Comparison of ENCODE assay signal across 8 mouse cellular contexts in the genomic region with DNA sequence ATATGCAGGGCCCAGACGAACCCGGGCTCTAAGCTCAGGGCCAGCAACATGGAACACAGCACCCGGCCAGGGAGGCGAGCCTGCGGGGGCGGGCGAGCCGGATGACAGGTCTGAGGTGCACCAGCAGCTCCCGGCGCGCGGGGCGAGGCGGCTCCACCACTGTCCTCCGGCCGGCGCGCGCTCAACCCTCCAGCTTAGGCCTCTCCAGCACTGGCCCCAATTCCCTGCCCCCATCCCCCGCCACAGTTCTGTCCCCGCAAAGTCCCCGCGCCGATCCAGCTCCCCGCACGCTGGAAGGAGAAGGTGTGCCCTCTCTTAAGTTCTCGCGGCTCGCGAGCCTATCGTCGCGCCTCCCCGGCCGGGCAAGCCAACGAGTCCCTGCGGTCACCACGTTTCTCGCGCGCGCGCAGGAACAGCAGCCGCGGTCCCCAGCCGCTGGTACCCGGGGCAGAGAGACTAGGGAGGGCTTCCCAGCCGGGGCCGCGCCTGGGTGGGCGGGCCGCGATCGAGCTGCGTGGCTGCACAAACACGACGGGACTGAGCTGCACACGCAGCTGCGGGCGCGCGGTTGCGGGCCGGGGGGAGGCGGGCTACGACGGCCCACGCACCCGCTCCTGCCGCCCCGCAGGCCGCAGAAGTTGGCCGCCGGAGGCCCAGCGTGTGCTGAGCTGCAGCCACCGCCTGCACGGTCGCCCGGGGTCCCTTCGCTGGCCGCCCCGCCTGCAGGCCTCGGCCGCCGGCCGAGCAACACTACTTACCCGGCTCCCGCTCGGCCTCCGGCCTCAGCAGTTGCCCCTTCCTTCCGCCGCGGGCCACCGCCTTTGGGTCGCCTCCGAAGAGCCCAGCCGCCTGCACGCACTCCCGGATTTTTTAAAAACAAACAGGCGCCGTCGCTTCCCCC. TPM values are rescaled to one million over a fixed set of nuclear protein-coding genes. Genes with fewer than 3 reads are reported as not detected.
A peak's percentile ranks its signal among the peaks of the same experiment; 100 is the strongest.
DNase-seq lines count a peak whose midpoint lies in the region; ATAC-seq and TF ChIP-seq lines count a peak whose summit lies in the region.

No protein-coding gene starts in this region.

- intact Hi-C loops in left cerebral cortex, postnatal 36 days (cut with DNase I), result loop anchor here (1.0 kb wide), 1 partner anchor 25 kb away; the partner anchor contains the start of gene Elmsan1

- no peaks in the 10 kb centered on the region for H3K9me3 ChIP-seq in forebrain, embryonic 12.5 days
- no peaks in the 10 kb centered on the region for H3K9me3 ChIP-seq in hindbrain, embryonic 10.5 days

- H3K27ac ChIP-seq in forebrain, embryonic 12.5 days, result peak overlapping the region; percentile 96
- H3K27ac ChIP-seq in hindbrain, embryonic 10.5 days, result peak overlapping the region; percentile 94
- peak overlapping the region; percentile 93 for H3K27ac ChIP-seq in small intestine, adult 2 months (ENCODE audit: insufficient read depth, low read depth, low read length)

- H3K36me3 ChIP-seq in forebrain, embryonic 12.5 days (replicated peaks), result no peaks in the 10 kb centered on the region
- H3K36me3 ChIP-seq in hindbrain, embryonic 10.5 days, result 0 out of 2 replicates have a peak, but pooled peaks cover under 1% of the 10 kb centered on the region
- H3K36me3 ChIP-seq in small intestine, adult 2 months (ENCODE audit: control insufficient read depth, insufficient read depth, low read length), result no peaks in the 10 kb centered on the region

- peak overlapping the region; percentile 93 for H3K4me2 ChIP-seq in forebrain, embryonic 12.5 days

- peak overlapping the region; percentile 70 for H3K4me3 ChIP-seq in forebrain, embryonic 12.5 days (replicated peaks)
- H3K4me3 ChIP-seq in hindbrain, embryonic 10.5 days, result peak overlapping the region; percentile 83
- peak overlapping the region; percentile 64 for H3K4me3 ChIP-seq in small intestine, adult 2 months (ENCODE audit: low read depth, low read length)

- TF ChIP-seq POLR2A in small intestine, adult 2 months (IDR thresholded peaks at IDR 0.05; ENCODE audit: low read depth, low read length), result no peak; the same call in 1 of the 2 replicates

- peak; percentile 37 for DNase-seq in kidney, adult 11 months
- no peak for DNase-seq in kidney, adult 8-10 months
- peak; percentile 77 for DNase-seq in hindbrain, embryonic 10.5 days (ENCODE audit: low spot score)
- DNase-seq in left cerebral cortex, postnatal 36 days (ENCODE audit: low spot score in 2 of 2), result peak; percentile 69 to 76

- peaks cover 6% of the 10 kb centered on the region; the same call in 1 of the 2 replicates for H3K27me3 ChIP-seq in forebrain, embryonic 12.5 days
- H3K27me3 ChIP-seq in hindbrain, embryonic 10.5 days (ENCODE audit: insufficient read depth, poor library complexity, severe bottlenecking), result no peaks in the 10 kb centered on the region
- H3K27me3 ChIP-seq in small intestine, adult 2 months (ENCODE audit: control insufficient read depth, insufficient read depth, low read length), result no peaks in the 10 kb centered on the region

- peaks cover 74% of the 10 kb centered on the region for H3K4me1 ChIP-seq in forebrain, embryonic 12.5 days
- peaks cover 93% of the 10 kb centered on the region for H3K4me1 ChIP-seq in hindbrain, embryonic 10.5 days (replicated peaks)
- peaks cover 44% of the 10 kb centered on the region for H3K4me1 ChIP-seq in small intestine, adult 2 months (ENCODE audit: control insufficient read depth, insufficient read depth, insufficient read length, low read length)

- H3K9ac ChIP-seq in forebrain, embryonic 12.5 days, result peak overlapping the region; percentile 89

- no peak for TF ChIP-seq CTCF in small intestine, adult 2 months (IDR thresholded peaks at IDR 0.05; ENCODE audit: extremely low read depth, insufficient read length, insufficient replicate concordance, low read depth, low read length)

- ATAC-seq in cerebellum, adult (ENCODE audit: insufficient number of reproducible peaks, low FRiP score, low TSS enrichment), result peak; percentile 19; the same call in 1 of the 2 replicates
- peak; percentile 72 for ATAC-seq in forebrain, embryonic 12.5 days (ENCODE audit: low FRiP score)
- ATAC-seq in megakaryocyte progenitor cell, adult 5-6 weeks (replicated peaks; ENCODE audit: poor library complexity), result peak; percentile 30

- WGBS in forebrain, embryonic 12.5 days, result under 1% methylated on average over 82 of the region's 102 CpGs
- WGBS in hindbrain, embryonic 10.5 days, result under 1% methylated on average over 102 of the region's 102 CpGs
- under 1% methylated on average over 97 of the region's 102 CpGs for WGBS in small intestine, adult 2 months

RNA-seq across cellular contexts. Expression of gene Elmsan1, which starts 25.7 kb away (rescaled TPM):
- 6.8 and 7.8 TPM in 2 replicates for polyA plus RNA-seq in forebrain, embryonic 12.5 days (2016; fragmentation: Nextera tagmentation; extraction: Ambion mirVana)
- 6.5 and 8.2 TPM in 2 replicates for polyA plus RNA-seq in hindbrain, embryonic 10.5 days (2016; fragmentation: Nextera tagmentation; extraction: Ambion mirVana)
- 10 to 100 TPM; 17.2 to 18.5 TPM for total RNA-seq in left cerebral cortex, postnatal 36 days (2021)
- total RNA-seq in megakaryocyte progenitor cell, adult 5-6 weeks (2015), result 13.7 and 14.1 TPM in 2 replicates
- total RNA-seq in megakaryocyte progenitor cell, adult 5-6 weeks (2017), result 11.5 and 15.2 TPM in 2 replicates
- 8.9 and 25.9 TPM in 2 replicates for polyA plus RNA-seq in small intestine, adult 2 months (2012; rRNA removed)

RNA-seq across cellular contexts. Expression of gene Pnma1, which starts 44.7 kb away (rescaled TPM):
- polyA plus RNA-seq in forebrain, embryonic 12.5 days (2016; fragmentation: Nextera tagmentation; extraction: Ambion mirVana), result 2.8 and 3.4 TPM in 2 replicates
- polyA plus RNA-seq in hindbrain, embryonic 10.5 days (2016; fragmentation: Nextera tagmentation; extraction: Ambion mirVana), result 3.1 and 3.6 TPM in 2 replicates
- 1 to 10 TPM; 3.6 to 6.0 TPM for total RNA-seq in left cerebral cortex, postnatal 36 days (2021)
- 0.15 TPM in 2 replicates for total RNA-seq in megakaryocyte progenitor cell, adult 5-6 weeks (2015)
- 0.24 and 0.62 TPM in 2 replicates for total RNA-seq in megakaryocyte progenitor cell, adult 5-6 weeks (2017)
- 0.10 and 0.33 TPM in 2 replicates for polyA plus RNA-seq in small intestine, adult 2 months (2012; rRNA removed)

Comparison
In these comparisons a context has a peak if more than half of its experiments do, and no peak if none do; other contexts are left out.
1. DNase-seq: peak in kidney, adult 11 months (single experiment), hindbrain, embryonic 10.5 days (single experiment) and left cerebral cortex, postnatal 36 days (2 of 2); none in kidney, adult 8-10 months (0 of 2).
2. ATAC-seq: peak in every context shown above with its lines; median percentile 72 in forebrain, embryonic 12.5 days; 30 in megakaryocyte progenitor cell, adult 5-6 weeks; 19 in cerebellum, adult.
3. Peak in every context shown above with its lines, with median percentiles within 50 percentile points of each other: H3K27ac ChIP-seq and H3K4me3 ChIP-seq.